Comparison of ENCODE assay signal across 8 mouse cellular contexts in the genomic region with DNA sequence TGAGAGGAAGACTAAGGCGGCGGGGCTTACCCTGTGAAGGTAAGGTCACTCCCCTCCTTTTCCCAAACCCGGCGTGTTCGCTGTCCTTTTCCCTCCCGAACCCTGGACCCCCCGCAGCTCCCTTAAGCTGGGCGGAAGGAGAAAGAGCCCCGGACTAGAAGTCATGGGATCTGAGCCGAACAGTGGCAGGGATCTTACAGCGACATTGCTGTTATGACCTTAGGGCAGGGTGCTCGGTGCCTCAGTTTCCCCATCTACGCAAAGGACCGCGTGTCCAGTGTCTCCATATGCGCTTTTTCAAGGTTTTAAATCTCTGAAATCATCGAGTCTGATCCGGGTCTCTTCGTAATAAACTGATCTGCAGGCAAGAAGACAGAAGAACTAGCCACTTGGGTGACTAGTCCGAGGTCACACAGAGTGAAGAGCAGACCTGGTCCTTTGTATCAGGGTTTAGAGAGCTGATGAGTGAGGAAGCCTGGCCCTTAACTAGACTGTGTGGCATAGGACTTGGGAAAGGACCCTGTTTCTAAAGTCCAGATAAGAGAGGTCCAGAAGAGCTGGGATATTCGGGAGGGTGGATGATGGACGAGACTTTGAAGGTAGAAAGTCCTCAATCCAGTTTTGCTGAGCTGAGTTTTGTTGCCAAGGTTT. TPM values are rescaled to one million over a fixed set of nuclear protein-coding genes. Genes with fewer than 3 reads are reported as not detected.
DNase-seq lines count a peak whose midpoint lies in the region; ATAC-seq lines count a peak whose summit lies in the region.

No protein-coding gene starts in this region.

- H3K9ac ChIP-seq in lung, embryonic 16.5 days (ENCODE audit: low read length): peak overlapping the region; percentile 75
- peak overlapping the region; percentile 65 for H3K9ac ChIP-seq in embryonic facial prominence, embryonic 11.5 days (replicated peaks; ENCODE audit: low read length)
- H3K9ac ChIP-seq in hindbrain, embryonic 14.5 days: peak overlapping the region; percentile 76
- peak overlapping the region; percentile 70 for H3K9ac ChIP-seq in midbrain, embryonic 13.5 days (replicated peaks)

- H3K4me3 ChIP-seq in lung, embryonic 16.5 days (ENCODE audit: low read length): peak overlapping the region; percentile 78
- H3K4me3 ChIP-seq in embryonic facial prominence, embryonic 11.5 days (ENCODE audit: low read depth, low read length): peak overlapping the region; percentile 74
- H3K4me3 ChIP-seq in hindbrain, embryonic 14.5 days (replicated peaks; ENCODE audit: low read length): peak overlapping the region; percentile 70
- peak overlapping the region; percentile 77 for H3K4me3 ChIP-seq in midbrain, embryonic 13.5 days (replicated peaks)

- H3K4me2 ChIP-seq in lung, embryonic 16.5 days (ENCODE audit: low read depth, low read length): peak overlapping the region; percentile 62
- H3K4me2 ChIP-seq in embryonic facial prominence, embryonic 11.5 days (ENCODE audit: low read depth, low read length): peak overlapping the region; percentile 55
- H3K4me2 ChIP-seq in hindbrain, embryonic 14.5 days (replicated peaks): peak overlapping the region; percentile 69
- H3K4me2 ChIP-seq in midbrain, embryonic 13.5 days (replicated peaks): peak overlapping the region; percentile 81

- 1% methylated on average over 22 of the region's 22 CpGs for WGBS in lung, embryonic 16.5 days
- under 1% methylated on average over 21 of the region's 22 CpGs for WGBS in embryonic facial prominence, embryonic 11.5 days
- under 1% methylated on average over 22 of the region's 22 CpGs for WGBS in hindbrain, embryonic 14.5 days
- WGBS in midbrain, embryonic 13.5 days: 1% methylated on average over 22 of the region's 22 CpGs

- peak; percentile 61 for ATAC-seq in lung, embryonic 16.5 days (ENCODE audit: low read depth)
- ATAC-seq in embryonic facial prominence, embryonic 11.5 days (replicated peaks; ENCODE audit: insufficient number of reproducible peaks, low FRiP score, low TSS enrichment, low read depth): peak; percentile 5; the same call in 1 of the 2 replicates
- no peak for ATAC-seq in hindbrain, embryonic 14.5 days (ENCODE audit: low FRiP score)
- ATAC-seq in midbrain, embryonic 13.5 days: peak; percentile 12; the same call in 1 of the 2 replicates

- no peak for DNase-seq in lung, postnatal 4 days
- DNase-seq in embryonic facial prominence, embryonic 11.5 days (ENCODE audit: low spot score): no peak
- no peak for DNase-seq in hindbrain, embryonic 14.5 days (ENCODE audit: low spot score)
- DNase-seq in MN1 (ENCODE audit: low spot score): no peak
- DNase-seq in testis, postnatal 10 days (ENCODE audit: low spot score): no peak
- DNase-seq in frontal cortex, postnatal 14 days (ENCODE audit: low spot score in 2 of 2): no peak

- H3K4me1 ChIP-seq in lung, embryonic 16.5 days (replicated peaks; ENCODE audit: control insufficient read depth, insufficient read depth, low read length): peaks cover 19% of the 10 kb centered on the region
- H3K4me1 ChIP-seq in embryonic facial prominence, embryonic 11.5 days (ENCODE audit: control insufficient read depth, insufficient read depth, low read length): no peaks in the 10 kb centered on the region
- H3K4me1 ChIP-seq in hindbrain, embryonic 14.5 days (replicated peaks; ENCODE audit: control insufficient read depth, insufficient read depth, low read length): peaks cover 24% of the 10 kb centered on the region
- peaks cover 23% of the 10 kb centered on the region for H3K4me1 ChIP-seq in midbrain, embryonic 13.5 days (replicated peaks)

- peaks cover 3% of the 10 kb centered on the region; the same call in 1 of the 2 replicates for H3K36me3 ChIP-seq in lung, embryonic 16.5 days (ENCODE audit: control insufficient read depth, insufficient read depth, low read length)
- H3K36me3 ChIP-seq in embryonic facial prominence, embryonic 11.5 days (replicated peaks; ENCODE audit: control insufficient read depth, insufficient read depth, low read depth, low read length): no peaks in the 10 kb centered on the region
- H3K36me3 ChIP-seq in hindbrain, embryonic 14.5 days (replicated peaks; ENCODE audit: control insufficient read depth, insufficient read depth): no peaks in the 10 kb centered on the region
- no peaks in the 10 kb centered on the region for H3K36me3 ChIP-seq in midbrain, embryonic 13.5 days

- no peaks in the 10 kb centered on the region for H3K9me3 ChIP-seq in lung, embryonic 16.5 days (ENCODE audit: control insufficient read depth, low read length)
- no peaks in the 10 kb centered on the region for H3K9me3 ChIP-seq in embryonic facial prominence, embryonic 11.5 days (replicated peaks; ENCODE audit: control insufficient read depth, low read length)
- H3K9me3 ChIP-seq in hindbrain, embryonic 14.5 days (ENCODE audit: control insufficient read depth, low read length): no peaks in the 10 kb centered on the region
- no peaks in the 10 kb centered on the region for H3K9me3 ChIP-seq in midbrain, embryonic 13.5 days

- peak overlapping the region; percentile 26; the same call in 1 of the 2 replicates for H3K27ac ChIP-seq in lung, embryonic 16.5 days (ENCODE audit: low read length)
- H3K27ac ChIP-seq in embryonic facial prominence, embryonic 11.5 days (replicated peaks; ENCODE audit: low read depth, low read length): no peak overlapping the region
- peak overlapping the region; percentile 45; the same call in 1 of the 2 replicates for H3K27ac ChIP-seq in hindbrain, embryonic 14.5 days
- peak overlapping the region; percentile 65 for H3K27ac ChIP-seq in midbrain, embryonic 13.5 days

- H3K27me3 ChIP-seq in lung, embryonic 16.5 days (ENCODE audit: control insufficient read depth, insufficient read depth, low read depth, low read length): no peaks in the 10 kb centered on the region
- H3K27me3 ChIP-seq in embryonic facial prominence, embryonic 11.5 days (ENCODE audit: control insufficient read depth, insufficient read depth, low read length): no peaks in the 10 kb centered on the region
- no peaks in the 10 kb centered on the region for H3K27me3 ChIP-seq in hindbrain, embryonic 14.5 days (ENCODE audit: control insufficient read depth, insufficient read depth, low read length)
- H3K27me3 ChIP-seq in midbrain, embryonic 13.5 days: no peaks in the 10 kb centered on the region

RNA-seq across cellular contexts. Expression of a gene that starts 0.4 kb away (rescaled TPM):
- polyA plus RNA-seq in lung, embryonic 16.5 days (2015; fragmentation: Nextera tagmentation; extraction: Ambion mirVana): 51.2 and 51.9 TPM in 2 replicates
- 49.0 and 51.2 TPM in 2 replicates for polyA plus RNA-seq in embryonic facial prominence, embryonic 11.5 days (2014; fragmentation: Nextera tagmentation; extraction: Ambion mirVana)
- 47.1 and 48.9 TPM in 2 replicates for polyA plus RNA-seq in hindbrain, embryonic 14.5 days (2014; fragmentation: Nextera tagmentation; extraction: Ambion mirVana)
- polyA plus RNA-seq in midbrain, embryonic 13.5 days (2015; fragmentation: Nextera tagmentation; extraction: Ambion mirVana): 37.9 and 38.2 TPM in 2 replicates

RNA-seq across cellular contexts. Expression of a gene that starts 0.6 kb away (rescaled TPM):
- polyA plus RNA-seq in lung, embryonic 16.5 days (2015; fragmentation: Nextera tagmentation; extraction: Ambion mirVana): 26.1 and 27.1 TPM in 2 replicates
- 16.3 and 18.4 TPM in 2 replicates for polyA plus RNA-seq in embryonic facial prominence, embryonic 11.5 days (2014; fragmentation: Nextera tagmentation; extraction: Ambion mirVana)
- polyA plus RNA-seq in hindbrain, embryonic 14.5 days (2014; fragmentation: Nextera tagmentation; extraction: Ambion mirVana): 23.5 and 24.3 TPM in 2 replicates
- polyA plus RNA-seq in midbrain, embryonic 13.5 days (2015; fragmentation: Nextera tagmentation; extraction: Ambion mirVana): 23.6 and 24.0 TPM in 2 replicates

RNA-seq across cellular contexts. Expression of a gene that starts 47.5 kb away (rescaled TPM):
- polyA plus RNA-seq in lung, embryonic 16.5 days (2015; fragmentation: Nextera tagmentation; extraction: Ambion mirVana): 141 and 148 TPM in 2 replicates
- polyA plus RNA-seq in embryonic facial prominence, embryonic 11.5 days (2014; fragmentation: Nextera tagmentation; extraction: Ambion mirVana): 231 TPM in 2 replicates
- polyA plus RNA-seq in hindbrain, embryonic 14.5 days (2014; fragmentation: Nextera tagmentation; extraction: Ambion mirVana): 83.1 and 95.1 TPM in 2 replicates
- polyA plus RNA-seq in midbrain, embryonic 13.5 days (2015; fragmentation: Nextera tagmentation; extraction: Ambion mirVana): 116 and 120 TPM in 2 replicates

RNA-seq across cellular contexts. Expression of a gene that starts 47.7 kb away (rescaled TPM):
- polyA plus RNA-seq in lung, embryonic 16.5 days (2015; fragmentation: Nextera tagmentation; extraction: Ambion mirVana): 20.7 and 21.4 TPM in 2 replicates
- 31.8 and 31.9 TPM in 2 replicates for polyA plus RNA-seq in embryonic facial prominence, embryonic 11.5 days (2014; fragmentation: Nextera tagmentation; extraction: Ambion mirVana)
- 15.0 and 16.1 TPM in 2 replicates for polyA plus RNA-seq in hindbrain, embryonic 14.5 days (2014; fragmentation: Nextera tagmentation; extraction: Ambion mirVana)
- 18.4 and 19.1 TPM in 2 replicates for polyA plus RNA-seq in midbrain, embryonic 13.5 days (2015; fragmentation: Nextera tagmentation; extraction: Ambion mirVana)
